Mouse (Mus musculus) stomach, postnatal 0 days (tissue): ENCODE measurements at regions not wholly inside any gene's neighbourhood (a gene's known extent, or its start where the extent isn't known, plus 50 kb on each side); places are given as distances from the start of the nearest gene placed in this dataset.

Experiments used
- CTCF ChIP-seq: IDR thresholded peaks from 2 replicates; pipeline ENCODE4 v1.5.1; 2016; ENCODE audit warnings: antibody characterized with exemption, low read depth, mild to moderate bottlenecking, moderate library complexity
- EP300 ChIP-seq: optimal IDR thresholded peaks from 2 replicates; pipeline ENCODE3; 2016; ENCODE audit warnings: antibody characterized with exemption

DNA sequence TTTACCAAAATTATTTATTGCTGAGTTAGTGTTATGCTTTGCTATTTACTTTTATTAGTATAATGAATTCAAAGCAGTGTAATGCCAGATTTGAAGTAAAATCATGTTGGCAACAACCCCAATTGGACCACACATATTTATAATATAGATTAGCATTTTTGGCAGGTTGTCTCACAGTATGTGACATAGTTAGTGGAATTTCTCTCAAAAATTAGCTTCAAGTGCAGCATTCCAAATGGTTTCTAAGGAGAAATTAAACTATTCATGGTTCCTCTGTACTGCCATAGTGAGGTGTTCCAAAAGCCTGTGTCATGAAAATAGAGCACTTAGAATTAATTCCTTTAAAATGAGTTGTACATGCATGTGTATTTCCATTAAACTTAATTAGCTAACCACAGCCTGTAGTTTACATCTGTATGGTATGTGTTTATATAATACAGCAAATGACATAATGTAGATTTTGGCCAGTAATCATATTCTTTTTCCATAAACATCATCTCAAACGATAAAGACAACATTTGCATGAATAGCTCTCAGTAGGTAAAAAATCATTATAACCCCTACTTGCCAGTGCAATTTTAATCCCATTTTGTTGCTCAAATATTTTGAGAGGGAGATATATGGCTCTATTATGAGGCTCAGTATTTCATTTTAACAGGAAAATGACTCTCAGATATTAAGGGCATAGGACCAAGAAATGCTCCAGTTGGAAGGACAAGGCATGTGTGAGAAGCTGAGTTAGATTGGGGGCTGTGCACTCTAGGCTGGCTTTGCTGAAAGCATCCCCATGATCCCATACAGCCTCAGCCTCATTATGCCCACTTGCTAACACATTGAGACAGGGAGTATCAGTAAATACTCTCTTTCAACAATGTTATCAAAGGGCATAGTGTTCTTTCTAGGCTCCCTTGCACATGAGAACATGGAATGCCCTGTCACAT is 678.9 kb downstream of the A830018L16Rik start:
- TF ChIP-seq CTCF = no peak
- TF ChIP-seq EP300 = no peak
